Mouse (Mus musculus) embryonic facial prominence, embryonic 13.5 days (tissue): ENCODE data around the gene Lrmp. TPM values are rescaled to one million over a fixed set of nuclear protein-coding genes. Genes with fewer than 3 reads are reported as not detected.
A peak's percentile ranks its signal among the peaks of the same experiment; 100 is the strongest.

Experiments
- ATAC-seq: fragments of 200-750 bp; cut with Nextera tagmentation; 2 replicates; pipeline ENCODE4 v1.8.0; 2017; ENCODE audit warnings: low read depth; ENCODE audit not compliant: insufficient number of reproducible peaks, insufficient read depth, low FRiP score, low TSS enrichment
- H3K27ac ChIP-seq: fragments of 300-500 bp; sonication (generic); 2 replicates; pipeline ENCODE4 v1.5.1; 2015; ENCODE audit warnings: moderate library complexity, mild to moderate bottlenecking, inconsistent platforms
- H3K27me3 ChIP-seq: fragments of 300-500 bp; sonication (generic); 2 replicates; pipeline ENCODE4 v1.6.1; 2015; ENCODE audit warnings: mild to moderate bottlenecking, inconsistent platforms
- H3K36me3 ChIP-seq: fragments of 300-500 bp; sonication (generic); 2 replicates; pipeline ENCODE4 v1.6.1; 2015; ENCODE audit warnings: mild to moderate bottlenecking, inconsistent platforms
- H3K4me1 ChIP-seq: fragments of 300-500 bp; sonication (generic); 2 replicates; pipeline ENCODE4 v1.6.1; 2015; ENCODE audit warnings: inconsistent platforms
- H3K4me2 ChIP-seq: fragments of 300-500 bp; sonication (generic); 2 replicates; pipeline ENCODE4 v1.6.1; 2015; ENCODE audit warnings: moderate library complexity, mild to moderate bottlenecking, inconsistent platforms
- H3K4me3 ChIP-seq: fragments of 300-500 bp; sonication (generic); 2 replicates; pipeline ENCODE4 v1.5.1; 2015; ENCODE audit warnings: mild to moderate bottlenecking, inconsistent platforms
- H3K9ac ChIP-seq: fragments of 300-500 bp; sonication (generic); 2 replicates; pipeline ENCODE4 v1.6.1; 2015; ENCODE audit warnings: mild to moderate bottlenecking, inconsistent platforms
- H3K9me3 ChIP-seq: fragments of 300-500 bp; sonication (generic); 2 replicates; pipeline ENCODE4 v1.6.1; 2016; ENCODE audit warnings: inconsistent platforms
- WGBS: fragments of 180-500 bp; shearing (Covaris S2); methylation state at CpG from one replicate; pipeline ENCODE4 v1.1.7; 2015; ENCODE audit warnings: mixed read lengths; 5-methylcytosine and 5-hydroxymethylcytosine counted together
- polyA plus RNA-seq: library from polyadenylated mRNA; unstranded; fragments of >200 nt; fragmentation: Nextera tagmentation; extraction: Ambion mirVana; gene quantifications from 2 replicates; pipeline ENCODE4 v1.2.1, GENCODE M21; 2015

Lrmp gene
- polyA plus RNA-seq, 1 experiment from 2014 or later: 2.7 TPM

DNA sequence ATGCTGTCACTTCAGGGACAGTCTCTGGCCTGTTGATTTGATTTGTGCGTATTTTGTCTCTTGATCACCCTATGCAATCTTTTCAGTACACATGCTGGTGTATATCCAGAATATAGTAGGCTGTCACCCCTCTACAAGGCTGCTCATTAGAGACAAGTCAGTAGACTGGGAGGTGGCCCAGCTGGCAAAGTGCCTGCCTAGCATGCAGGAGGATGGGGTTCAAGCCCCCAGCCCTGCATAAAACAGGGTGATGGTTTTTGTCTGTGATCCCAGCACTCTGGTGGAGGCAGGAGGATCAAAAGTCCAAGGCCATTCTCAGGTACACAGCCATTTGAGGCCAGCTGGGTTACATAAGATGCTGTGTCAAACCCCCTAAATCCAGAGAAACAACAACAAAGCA, 70.6 kb downstream of the Lrmp start:
- no peak for ATAC-seq
- Histone ChIP-seq H3K9me3 (no peaks in the 10 kb centered on the region), H3K4me2 (no peak overlapping the region), H3K27ac (no peak overlapping the region), H3K27me3 (no peaks in the 10 kb centered on the region), H3K36me3 (no peaks in the 10 kb centered on the region), H3K9ac (no peak overlapping the region), H3K4me1 (peaks cover 8% of the 10 kb centered on the region), H3K4me3 (no peak overlapping the region)
- whole genome bisulfite sequencing: 87% methylated on average over 1 of the region's 1 CpGs

DNA sequence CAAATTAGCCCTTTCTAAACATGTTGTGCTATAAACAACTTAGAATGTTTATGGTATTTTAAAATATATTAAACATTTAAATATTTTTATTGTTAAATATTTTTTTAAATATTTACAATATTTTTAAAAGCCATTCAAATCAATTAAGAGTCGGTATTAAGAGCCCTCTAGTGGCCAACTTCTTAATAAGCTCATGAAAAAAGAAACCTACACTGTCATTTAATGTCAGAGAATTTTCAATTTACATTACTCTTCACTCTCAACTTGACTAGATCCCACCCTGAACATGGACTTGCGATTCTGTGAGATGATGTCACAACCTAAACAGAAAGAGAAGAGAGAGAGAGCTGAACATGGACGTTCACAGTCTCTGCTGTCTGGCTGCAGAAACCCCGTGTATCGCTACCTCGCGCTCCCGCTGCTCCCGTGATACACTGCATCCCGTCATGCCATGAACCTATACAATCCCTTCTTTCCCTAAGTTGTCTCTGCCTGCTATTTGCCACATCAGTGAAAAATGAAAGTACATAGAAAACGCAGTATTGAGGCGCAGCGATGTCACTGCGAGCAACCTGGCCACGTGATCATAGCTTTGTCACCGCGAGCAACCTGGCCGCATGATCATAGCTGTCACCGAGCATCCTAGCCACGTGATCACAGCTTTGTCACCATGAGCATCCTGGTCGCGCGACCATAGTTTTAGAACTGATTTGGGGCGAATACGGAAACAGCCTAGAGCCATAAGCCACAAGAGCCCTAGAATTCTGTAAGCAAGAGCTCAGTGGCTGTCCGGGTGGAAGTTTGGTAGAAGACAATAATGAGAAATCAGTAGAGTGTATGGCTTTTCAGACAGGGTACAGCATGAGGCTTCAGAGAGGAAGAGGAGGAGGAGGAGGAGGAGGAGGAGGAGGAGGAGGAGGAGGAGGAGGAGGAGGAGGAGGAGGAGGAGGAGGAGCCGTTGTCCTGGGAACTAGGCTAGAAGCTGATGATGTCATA, 71.9 kb downstream of the Lrmp start:
- Histone ChIP-seq H3K9me3 (no peaks in the 10 kb centered on the region), H3K36me3 (no peaks in the 10 kb centered on the region), H3K4me2 (peak overlapping the region; percentile 52), H3K27ac (no peak overlapping the region), H3K4me1 (peaks cover 8% of the 10 kb centered on the region), H3K4me3 (peak overlapping the region; percentile 32), H3K27me3 (no peaks in the 10 kb centered on the region), H3K9ac (no peak overlapping the region; the same call in 1 of the 2 replicates)
- 67% methylated on average over 27 of the region's 27 CpGs for WGBS
- no peak for ATAC-seq

DNA sequence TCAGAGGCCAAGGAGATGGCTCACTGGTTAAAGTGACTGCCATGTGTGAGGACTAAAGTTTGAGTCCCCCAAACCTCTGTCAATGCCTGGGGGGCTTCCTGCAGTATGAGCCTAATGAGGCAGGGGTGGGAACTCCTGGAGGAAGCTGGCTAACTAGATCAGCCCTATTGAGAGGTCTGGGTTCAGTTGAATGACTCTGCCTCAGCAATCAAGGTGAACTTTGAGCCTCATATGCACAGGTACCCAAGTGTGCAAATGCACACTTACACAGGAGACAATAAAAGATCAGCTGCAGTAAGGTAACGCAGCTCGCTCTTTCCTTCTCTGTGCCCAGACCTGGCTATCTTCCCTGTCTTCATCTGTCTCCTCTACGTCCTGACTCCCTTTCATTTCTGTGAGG, 77.6 kb downstream of the Lrmp start:
- H3K27me3 ChIP-seq: no peaks in the 10 kb centered on the region
- no peak for ATAC-seq
- 86% methylated on average over 3 of the region's 3 CpGs for WGBS
- no peak overlapping the region for H3K4me2 ChIP-seq
- no peak overlapping the region for H3K9ac ChIP-seq
- peaks cover 5% of the 10 kb centered on the region; the same call in 1 of the 2 replicates for H3K4me1 ChIP-seq
- no peaks in the 10 kb centered on the region for H3K9me3 ChIP-seq
- no peak overlapping the region for H3K27ac ChIP-seq
- no peak overlapping the region for H3K4me3 ChIP-seq
- H3K36me3 ChIP-seq: no peaks in the 10 kb centered on the region

DNA sequence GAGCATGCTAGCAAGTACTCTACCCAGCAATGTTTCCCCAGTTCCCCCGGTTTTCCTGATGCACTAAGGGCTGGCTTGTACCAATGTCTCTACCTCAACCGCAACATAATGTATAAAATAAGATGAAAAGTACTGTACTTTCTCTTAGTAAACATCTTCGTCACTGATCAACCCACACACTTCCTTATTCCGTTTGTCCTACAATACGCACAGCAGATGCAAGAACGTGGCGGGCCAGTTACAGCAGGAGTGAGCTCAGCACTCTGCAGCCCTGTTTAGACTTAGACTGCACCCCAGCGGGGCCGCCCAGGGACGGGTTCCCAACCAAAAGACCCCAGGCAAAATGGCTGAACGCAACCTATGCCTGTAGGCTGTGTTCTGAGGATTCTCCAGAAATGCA, 78.0 kb downstream of the Lrmp start:
- no peak for ATAC-seq
- Histone ChIP-seq H3K9me3 (no peaks in the 10 kb centered on the region), H3K36me3 (no peaks in the 10 kb centered on the region), H3K27me3 (no peaks in the 10 kb centered on the region), H3K27ac (no peak overlapping the region), H3K4me1 (peaks cover 2% of the 10 kb centered on the region; the same call in 1 of the 2 replicates), H3K4me3 (no peak overlapping the region), H3K4me2 (no peak overlapping the region), H3K9ac (no peak overlapping the region)
- WGBS: 77% methylated on average over 11 of the region's 11 CpGs

DNA sequence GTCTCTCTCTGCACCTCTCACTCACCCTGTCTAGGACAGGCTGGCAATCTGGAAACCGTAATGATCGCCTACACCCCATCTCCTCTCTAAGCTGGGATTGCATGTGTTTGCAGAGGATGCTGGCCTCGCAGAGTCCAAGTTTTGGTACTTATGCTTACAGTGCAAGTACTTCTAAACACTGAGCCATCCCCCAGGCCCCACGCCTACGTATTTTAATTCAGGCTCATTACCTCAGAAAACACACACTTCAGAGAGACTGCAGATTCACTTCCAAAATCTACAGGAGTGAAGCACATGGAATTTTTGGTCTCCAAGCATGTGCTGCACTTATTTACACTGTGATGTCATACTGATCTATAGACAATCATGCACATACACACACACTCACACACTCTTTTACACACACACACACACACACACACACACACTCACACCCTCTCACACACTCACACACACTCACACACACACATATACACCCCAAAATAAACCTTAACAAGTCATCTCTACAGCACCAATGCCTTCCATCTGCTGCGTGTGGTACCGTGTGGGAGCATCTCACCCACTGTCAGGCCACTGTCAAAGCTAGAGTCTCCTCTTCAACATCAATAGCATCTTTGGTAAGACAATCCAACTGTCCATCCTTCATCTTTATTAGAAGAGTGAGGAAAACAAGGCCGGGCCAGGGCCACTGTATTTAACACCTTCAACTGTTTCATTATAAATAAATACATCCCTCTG, 82.7 kb downstream of the Lrmp start:
- Histone ChIP-seq H3K36me3 (no peaks in the 10 kb centered on the region), H3K9ac (no peak overlapping the region), H3K27me3 (no peaks in the 10 kb centered on the region), H3K4me3 (no peak overlapping the region), H3K4me1 (no peaks in the 10 kb centered on the region), H3K9me3 (no peaks in the 10 kb centered on the region), H3K27ac (no peak overlapping the region), H3K4me2 (no peak overlapping the region)
- ATAC-seq: no peak
- WGBS: 94% methylated on average over 8 of the region's 8 CpGs

DNA sequence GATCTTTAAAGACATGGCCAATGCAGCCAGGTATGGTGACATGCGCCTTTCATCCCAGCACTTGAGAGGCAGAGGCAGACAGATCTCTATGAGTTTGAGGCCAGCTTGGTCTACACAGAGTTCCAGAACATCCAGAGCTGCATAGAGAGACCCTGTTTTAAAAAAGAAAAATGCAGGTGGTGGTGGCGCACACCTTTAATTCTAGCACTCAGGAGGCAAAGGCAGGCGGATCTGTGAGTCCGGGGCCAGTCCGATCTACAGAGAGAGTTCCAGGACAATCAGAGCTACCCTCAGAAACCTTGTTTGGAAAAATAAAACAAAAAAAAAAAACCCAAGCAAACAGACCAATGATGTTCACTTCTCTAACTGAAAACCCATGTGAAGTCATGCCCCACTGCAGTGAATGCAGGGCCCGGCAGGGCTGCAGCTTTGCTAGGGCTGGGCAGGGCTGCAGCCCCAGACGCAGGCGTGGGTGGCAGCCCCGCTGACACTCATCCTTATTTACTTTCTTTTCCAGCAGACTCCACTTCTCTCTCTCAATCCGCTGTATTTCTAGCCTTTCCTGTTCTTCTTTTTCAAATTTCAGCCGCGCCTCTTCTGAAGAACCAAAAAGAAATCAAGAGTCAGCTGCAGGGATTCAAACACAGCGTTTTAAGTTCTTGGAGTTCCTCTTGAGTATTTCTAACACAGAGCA, 87.1 kb downstream of the Lrmp start:
- H3K27me3 ChIP-seq: no peaks in the 10 kb centered on the region
- H3K36me3 ChIP-seq: no peaks in the 10 kb centered on the region
- no peak overlapping the region for H3K27ac ChIP-seq
- 80% methylated on average over 13 of the region's 13 CpGs for WGBS
- H3K4me1 ChIP-seq: no peaks in the 10 kb centered on the region
- H3K9me3 ChIP-seq: no peaks in the 10 kb centered on the region
- ATAC-seq: no peak
- H3K9ac ChIP-seq: no peak overlapping the region
- no peak overlapping the region for H3K4me2 ChIP-seq
- no peak overlapping the region for H3K4me3 ChIP-seq

DNA sequence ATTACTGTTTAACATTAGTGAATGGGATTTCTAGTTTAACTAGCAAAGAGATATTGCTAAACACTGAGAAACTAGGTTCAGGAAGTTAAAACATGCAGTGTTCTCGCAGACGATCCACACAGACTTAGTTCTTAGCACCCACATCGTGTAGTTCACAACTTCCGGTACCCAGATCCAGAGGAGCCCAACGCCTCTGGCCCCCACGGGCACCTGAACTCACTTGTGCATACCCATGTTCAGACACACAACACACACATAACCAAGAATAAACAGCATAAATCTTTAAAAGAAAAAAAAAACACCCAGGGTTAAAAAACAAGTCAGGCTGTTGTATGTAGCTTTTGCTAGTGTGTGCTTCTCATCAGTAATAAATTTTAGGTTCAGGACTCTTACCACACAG, 89.0 kb downstream of the Lrmp start:
- Histone ChIP-seq H3K9me3 (no peaks in the 10 kb centered on the region), H3K9ac (no peak overlapping the region), H3K4me3 (no peak overlapping the region), H3K4me2 (no peak overlapping the region), H3K36me3 (no peaks in the 10 kb centered on the region), H3K4me1 (no peaks in the 10 kb centered on the region), H3K27me3 (no peaks in the 10 kb centered on the region), H3K27ac (no peak overlapping the region)
- ATAC-seq: no peak
- 84% methylated on average over 6 of the region's 6 CpGs for WGBS

DNA sequence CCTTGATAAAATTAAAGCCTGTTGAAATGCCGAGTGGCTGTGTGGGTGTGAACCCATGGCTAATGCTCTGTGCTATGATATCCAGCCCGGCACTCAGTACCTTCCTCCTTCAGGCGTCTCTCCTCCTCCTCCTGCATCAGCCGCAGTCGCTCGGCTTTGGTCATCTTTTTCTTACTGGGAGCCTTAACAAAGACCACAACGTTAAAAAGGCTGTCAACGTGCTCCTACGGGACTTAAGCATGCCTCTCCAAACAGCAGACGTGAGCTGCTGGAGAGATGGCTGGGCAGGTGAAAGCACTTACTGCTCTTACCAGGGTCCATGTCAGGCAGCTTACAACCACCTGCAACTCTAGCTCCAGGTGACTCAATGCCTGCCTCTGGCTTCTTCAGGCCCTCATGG, 89.7 kb downstream of the Lrmp start:
- WGBS: 71% methylated on average over 10 of the region's 10 CpGs
- ATAC-seq: no peak

DNA sequence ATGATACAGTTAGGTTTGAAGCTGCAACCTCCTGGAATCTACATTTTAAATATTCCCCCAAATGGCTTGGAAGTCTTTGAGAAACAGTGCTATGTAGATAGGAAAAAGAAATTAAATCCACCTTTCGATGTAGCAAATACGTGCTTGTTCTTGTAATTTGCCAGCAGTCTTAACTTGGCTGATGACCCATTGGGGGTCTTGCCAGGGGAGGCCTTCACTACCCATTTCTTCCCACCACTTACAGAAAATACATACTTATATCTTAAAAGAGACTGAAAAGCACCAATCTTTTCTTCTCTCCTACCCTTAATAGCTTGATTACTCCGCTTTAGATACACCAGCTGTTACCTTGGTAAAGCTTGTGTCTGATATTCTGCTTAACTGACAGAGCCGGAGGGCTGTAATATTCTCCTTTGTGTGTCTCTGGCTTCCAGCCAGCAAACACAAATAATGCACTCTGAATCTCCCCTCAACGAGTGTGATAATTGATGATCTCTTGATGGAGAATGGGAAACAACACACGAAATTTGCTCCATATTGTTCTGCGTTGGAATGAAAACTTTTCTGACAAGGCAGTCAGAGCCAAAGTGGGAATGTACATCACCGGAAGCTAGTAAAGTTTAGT, 94.7 kb downstream of the Lrmp start:
- peaks cover 14% of the 10 kb centered on the region for H3K4me1 ChIP-seq
- peak overlapping the region; percentile 72 for H3K4me3 ChIP-seq
- no peak for ATAC-seq
- no peaks in the 10 kb centered on the region for H3K27me3 ChIP-seq
- no peaks in the 10 kb centered on the region for H3K9me3 ChIP-seq
- peak overlapping the region; percentile 52 for H3K9ac ChIP-seq
- H3K27ac ChIP-seq: no peak overlapping the region; the same call in 1 of the 2 replicates
- peak overlapping the region; percentile 73 for H3K4me2 ChIP-seq
- 0 out of 2 replicates have a peak, but pooled peaks cover 3% of the 10 kb centered on the region for H3K36me3 ChIP-seq
- WGBS: 38% methylated on average over 8 of the region's 8 CpGs

More for the DNA sequence above, 89.7 kb downstream of the Lrmp start:
- H3K27ac ChIP-seq: no peak overlapping the region; the same call in 1 of the 2 replicates
- H3K4me2 ChIP-seq: no peak overlapping the region
- H3K4me1 ChIP-seq: peaks cover 2% of the 10 kb centered on the region; the same call in 1 of the 2 replicates
- no peak overlapping the region for H3K4me3 ChIP-seq
- H3K27me3 ChIP-seq: no peaks in the 10 kb centered on the region
- no peaks in the 10 kb centered on the region for H3K36me3 ChIP-seq
- no peaks in the 10 kb centered on the region for H3K9me3 ChIP-seq
- no peak overlapping the region for H3K9ac ChIP-seq

DNA sequence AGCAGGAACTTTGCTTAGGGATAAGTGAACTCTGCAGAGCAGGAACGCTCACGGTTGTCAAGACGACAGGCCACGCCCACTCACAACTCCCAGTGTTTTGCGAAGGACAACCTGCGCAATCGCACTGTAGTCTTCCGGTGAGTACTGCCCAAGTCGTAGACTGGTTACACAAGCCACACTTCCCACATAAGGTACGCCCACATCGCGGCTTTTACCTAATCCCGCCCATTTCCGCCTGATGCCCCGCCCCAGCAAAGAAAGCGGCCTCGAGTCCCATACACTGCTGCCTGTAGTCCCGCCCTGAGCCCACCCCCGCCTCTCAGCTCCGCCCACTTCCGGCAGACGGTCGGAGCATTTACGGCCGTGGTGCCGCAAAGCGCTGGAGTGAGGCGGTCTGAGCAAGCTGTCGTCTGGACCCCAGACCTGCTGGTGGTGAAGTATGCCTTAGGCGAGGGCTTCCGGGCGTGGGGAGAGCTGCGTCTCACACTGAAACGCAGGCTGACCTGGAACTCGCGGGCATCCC, 95.4 kb downstream of the Lrmp start, which contains the start of the genes Casc1 and Etfrf1:
Gene Casc1 (minus strand): TSS at position 190 of the 523 bp plus-strand sequence.
Gene Etfrf1 (plus strand): TSS at position 319 of the 523 bp plus-strand sequence.
- H3K4me2 ChIP-seq: peak within 1 kb of the TSS; percentile 73
- ATAC-seq: peak; percentile 100
- no peaks in the 10 kb centered on the region for H3K27me3 ChIP-seq
- peaks cover 4% of the 10 kb centered on the region for H3K36me3 ChIP-seq
- under 1% methylated on average over 36 of the region's 36 CpGs for WGBS
- H3K27ac ChIP-seq: peak within 1 kb of the TSS; percentile 96
- peak within 1 kb of the TSS; percentile 87 for H3K9ac ChIP-seq
- peak within 1 kb of the TSS; percentile 72 for H3K4me3 ChIP-seq
- no peaks in the 10 kb centered on the region for H3K9me3 ChIP-seq
- peaks cover 14% of the 10 kb centered on the region for H3K4me1 ChIP-seq
